Mouse (Mus musculus): ENCODE results near the gene Gm47955. TPM values are rescaled to one million over a fixed set of nuclear protein-coding genes. Genes with fewer than 3 reads are reported as not detected.
"Not testable (repeated sequence)": the region's sequence is repeated elsewhere in the genome, so short reads cannot be mapped to it uniquely, and the experiment has no call there.

The Gm47955 gene
- total RNA-seq (2022): not detected

DNA sequence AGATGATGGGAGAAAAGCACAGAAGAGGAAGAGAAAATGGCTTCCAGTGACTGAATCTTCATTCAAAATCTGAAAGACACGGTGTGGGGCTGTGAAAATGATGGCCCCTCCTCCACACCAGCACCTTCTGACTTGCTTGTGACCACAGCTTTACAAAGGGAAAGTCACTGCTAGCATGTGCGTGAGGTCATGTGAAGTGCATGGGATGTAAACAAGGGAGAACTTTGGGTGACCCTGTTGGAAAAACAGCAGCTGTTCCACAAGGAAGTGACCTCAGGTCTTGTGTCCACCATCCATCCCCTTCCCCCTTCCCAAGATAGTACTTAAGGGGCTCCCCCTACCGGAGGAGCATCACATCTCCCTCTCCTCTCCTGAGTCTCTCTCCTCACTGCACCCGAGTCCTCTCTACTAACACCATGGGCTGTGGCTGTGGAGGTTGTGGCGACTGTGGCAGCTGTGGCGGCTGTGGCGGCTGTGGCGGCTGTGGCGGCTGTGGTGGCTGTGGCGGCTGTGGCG is at the start of gene Gm47955:
Gm47955 (plus strand) TSS at position 417 of the 516 bp plus-strand sequence.
- no peak for DNase-seq (ENCODE audit: low spot score in 2 of 2)

DNA sequence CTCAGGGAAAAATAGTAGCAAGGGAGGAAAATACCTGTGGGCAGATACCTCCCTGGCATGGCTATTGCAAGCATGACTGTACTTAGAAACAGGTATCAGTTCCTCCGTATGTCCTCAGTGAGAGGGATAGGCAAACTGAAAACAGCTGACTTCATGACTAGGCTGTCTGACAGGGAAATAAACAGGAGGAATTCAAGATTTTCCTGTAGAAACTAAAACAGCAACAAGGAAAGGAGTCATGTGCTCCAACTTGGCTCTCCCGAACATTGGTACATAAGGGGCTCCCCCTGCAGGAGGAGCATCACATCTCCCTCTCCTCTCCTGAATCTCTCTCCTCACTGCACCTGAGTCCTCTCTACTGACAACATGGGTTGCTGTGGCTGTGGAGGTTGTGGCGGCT is 47.1 kb upstream of the Gm47955 start, which contains the start of gene A030005L19Rik:
A030005L19Rik (plus strand) TSS at position 301 of the 400 bp plus-strand sequence.
- no peak for DNase-seq (ENCODE audit: low spot score in 2 of 2)

DNA sequence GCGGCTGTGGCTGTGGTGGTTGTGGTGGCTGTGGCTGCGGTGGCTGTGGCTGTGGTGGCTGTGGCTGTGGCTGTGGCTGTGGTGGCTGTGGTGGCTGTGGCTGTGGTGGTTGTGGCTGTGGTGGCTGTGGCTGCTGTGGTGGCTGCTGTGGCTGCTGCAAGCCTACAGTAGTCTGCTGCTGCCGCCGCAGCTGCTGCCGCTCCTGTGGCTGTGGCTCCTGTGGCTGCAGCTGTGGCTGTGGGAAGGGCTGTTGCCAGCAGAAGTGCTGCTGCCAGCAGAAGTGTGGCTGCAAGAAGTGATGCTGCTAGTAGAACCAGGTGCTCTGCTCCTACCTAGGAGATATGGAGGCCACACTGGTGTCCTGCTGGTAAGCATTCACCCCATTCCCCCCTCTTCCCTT is 46.7 kb upstream of the Gm47955 start:
- DNase-seq (ENCODE audit: low spot score in 2 of 2): not testable (repeated sequence)

DNA sequence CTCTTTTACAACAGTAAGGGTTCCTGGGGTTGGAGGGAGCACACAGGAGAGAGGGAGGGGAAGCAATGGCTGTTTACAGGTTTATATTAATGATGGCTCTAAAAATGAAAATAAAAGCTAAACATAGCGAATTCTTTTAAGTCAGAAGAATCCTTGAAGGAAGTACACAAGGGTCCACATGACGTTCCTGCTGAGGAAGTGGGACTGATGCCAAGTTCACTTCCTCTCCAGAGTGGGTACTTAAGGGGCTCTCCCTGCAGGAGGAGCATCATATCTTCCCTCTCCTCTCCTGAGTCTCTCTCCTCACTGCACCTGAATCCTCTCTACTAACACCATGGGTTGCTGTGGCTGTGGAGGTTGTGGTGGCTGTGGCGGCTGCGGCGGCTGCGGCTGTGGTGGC is 35.4 kb upstream of the Gm47955 start, which contains the start of gene A030014E15Rik:
A030014E15Rik (plus strand) TSS at position 268 of the 400 bp plus-strand sequence.
- no peak for DNase-seq (ENCODE audit: low spot score in 2 of 2)

DNA sequence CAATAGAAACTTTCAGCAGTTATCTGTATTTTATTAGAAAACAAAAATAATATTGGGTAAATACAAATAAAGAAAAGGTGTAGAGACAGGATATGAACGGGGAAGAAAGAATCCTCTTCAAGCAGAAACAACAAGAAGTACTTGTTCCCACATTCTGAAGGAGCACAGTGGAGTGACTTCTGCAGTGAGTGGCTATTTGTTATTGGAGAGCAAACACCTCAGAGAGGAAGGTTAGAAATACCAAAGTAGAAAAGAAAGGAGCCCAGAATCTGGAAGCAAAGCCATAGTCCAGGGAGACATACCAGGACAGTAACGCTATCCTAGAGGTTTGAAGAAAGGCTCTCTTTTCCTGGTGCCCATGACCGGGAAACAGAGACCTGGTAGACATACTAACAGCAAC is 29.5 kb upstream of the Gm47955 start:
- DNase-seq (ENCODE audit: low spot score in 2 of 2): not testable (repeated sequence)

DNA sequence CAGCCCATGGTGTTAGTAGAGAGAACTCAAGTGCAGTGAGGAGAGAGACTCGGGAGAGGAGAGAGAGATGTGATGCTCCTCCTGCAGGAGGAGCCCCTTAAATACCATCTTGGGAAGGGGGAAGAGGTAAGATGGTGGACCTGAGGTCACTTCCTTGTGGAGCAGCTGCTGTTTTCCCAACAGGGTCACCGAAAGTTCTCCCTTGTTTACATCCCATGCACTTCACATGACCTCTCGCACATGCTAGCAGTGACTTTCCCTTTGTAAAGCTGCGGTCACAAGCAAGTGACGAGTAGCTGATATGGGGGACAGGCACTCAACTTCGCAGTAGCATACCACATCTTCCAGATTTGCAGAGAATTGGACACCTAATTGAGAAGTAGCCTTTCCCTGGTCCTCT is 28.8 kb upstream of the Gm47955 start, which contains the start of gene Gm6217:
Gm6217 (minus strand) TSS at position 74 of the 400 bp plus-strand sequence.
- not testable (repeated sequence) for DNase-seq (ENCODE audit: low spot score in 2 of 2)

DNA sequence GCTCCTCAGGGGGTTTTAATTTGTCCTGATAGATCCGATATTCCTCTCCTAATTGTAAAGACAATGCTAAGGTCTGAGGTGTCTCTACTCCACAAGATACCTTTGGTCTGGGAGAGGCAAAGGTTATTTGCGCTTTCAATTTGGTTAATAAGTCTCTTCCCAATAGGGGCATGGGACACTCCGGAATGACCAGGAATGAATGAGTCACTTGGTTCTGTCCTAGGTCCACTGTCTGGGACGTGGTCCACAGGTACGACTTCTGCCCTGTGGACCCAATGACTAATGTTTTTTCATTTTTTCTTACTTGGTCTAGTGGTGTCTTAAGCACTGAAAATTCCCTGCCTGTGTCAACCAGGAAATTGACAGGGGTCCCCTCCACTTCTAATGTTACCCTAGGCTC is 21.4 kb upstream of the Gm47955 start:
- DNase-seq (ENCODE audit: low spot score in 2 of 2): no peak

DNA sequence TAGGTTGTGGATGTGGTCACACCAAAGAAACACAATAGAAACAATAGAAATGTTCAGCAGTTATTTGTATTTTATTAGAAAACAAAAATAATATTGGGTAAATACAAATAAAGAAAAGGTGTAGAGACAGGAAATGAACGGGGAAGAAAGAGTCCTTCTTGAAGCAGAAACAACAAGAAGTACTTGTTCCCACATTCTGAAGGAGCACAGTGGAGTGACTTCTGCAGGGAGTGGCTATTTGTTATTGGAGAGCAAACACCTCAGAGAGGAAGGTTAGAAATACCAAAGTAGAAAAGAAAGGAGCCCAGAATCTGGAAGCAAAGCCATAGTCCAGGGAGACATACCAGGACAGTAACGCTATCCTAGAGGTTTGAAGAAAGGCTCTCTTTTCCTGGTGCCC is 17.6 kb upstream of the Gm47955 start:
- not testable (repeated sequence) for DNase-seq (ENCODE audit: low spot score in 2 of 2)

DNA sequence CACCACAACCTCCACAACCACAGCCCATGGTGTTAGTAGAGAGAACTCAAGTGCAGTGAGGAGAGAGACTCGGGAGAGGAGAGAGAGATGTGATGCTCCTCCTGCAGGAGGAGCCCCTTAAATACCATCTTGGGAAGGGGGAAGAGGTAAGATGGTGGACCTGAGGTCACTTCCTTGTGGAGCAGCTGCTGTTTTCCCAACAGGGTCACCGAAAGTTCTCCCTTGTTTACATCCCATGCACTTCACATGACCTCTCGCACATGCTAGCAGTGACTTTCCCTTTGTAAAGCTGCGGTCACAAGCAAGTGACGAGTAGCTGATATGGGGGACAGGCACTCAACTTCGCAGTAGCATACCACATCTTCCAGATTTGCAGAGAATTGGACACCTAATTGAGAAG is 16.8 kb upstream of the Gm47955 start, which contains the start of gene A030003K21Rik:
A030003K21Rik (minus strand) TSS at position 94 of the 400 bp plus-strand sequence.
- DNase-seq (ENCODE audit: low spot score in 2 of 2): not testable (repeated sequence)

DNA sequence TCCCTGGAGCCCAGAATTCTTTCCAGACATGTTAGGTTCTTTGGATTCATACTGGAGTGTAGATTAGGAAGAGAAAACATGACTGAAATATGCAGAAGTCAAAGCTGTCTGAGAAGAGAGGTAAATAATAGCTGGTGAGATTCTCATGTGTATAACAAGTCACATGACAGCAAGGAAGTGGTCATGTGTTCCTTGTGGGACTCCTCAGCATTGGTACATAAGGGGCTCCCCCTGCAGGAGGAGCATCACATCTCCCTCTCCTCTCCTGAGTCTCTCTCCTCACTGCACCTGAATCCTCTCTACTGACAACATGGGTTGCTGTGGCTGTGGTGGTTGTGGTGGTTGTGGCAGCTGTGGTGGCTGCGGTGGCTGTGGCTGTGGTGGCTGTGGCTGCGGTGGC is 14.1 kb upstream of the Gm47955 start:
- not testable (repeated sequence) for DNase-seq (ENCODE audit: low spot score in 2 of 2)

DNA sequence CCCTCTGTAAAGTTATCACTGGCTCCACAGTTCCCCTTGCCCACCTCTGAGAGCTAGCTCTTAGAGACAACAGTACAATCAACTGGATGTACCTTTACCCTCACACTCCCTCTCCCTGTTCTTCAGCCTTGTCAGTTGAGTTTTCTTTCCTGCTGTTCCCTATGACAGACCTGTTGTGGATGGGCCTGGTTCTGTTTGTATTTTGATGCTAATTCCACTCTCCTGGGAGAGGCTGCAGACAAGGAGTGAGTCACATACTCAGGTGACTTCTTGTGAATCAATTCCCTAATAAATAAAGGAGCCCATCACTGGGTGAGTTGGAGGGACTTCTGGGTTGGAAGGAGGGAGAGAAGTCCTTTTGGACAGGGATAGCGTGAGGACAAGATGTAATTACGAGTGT is 11.5 kb upstream of the Gm47955 start:
- no peak for DNase-seq (ENCODE audit: low spot score in 2 of 2)

DNA sequence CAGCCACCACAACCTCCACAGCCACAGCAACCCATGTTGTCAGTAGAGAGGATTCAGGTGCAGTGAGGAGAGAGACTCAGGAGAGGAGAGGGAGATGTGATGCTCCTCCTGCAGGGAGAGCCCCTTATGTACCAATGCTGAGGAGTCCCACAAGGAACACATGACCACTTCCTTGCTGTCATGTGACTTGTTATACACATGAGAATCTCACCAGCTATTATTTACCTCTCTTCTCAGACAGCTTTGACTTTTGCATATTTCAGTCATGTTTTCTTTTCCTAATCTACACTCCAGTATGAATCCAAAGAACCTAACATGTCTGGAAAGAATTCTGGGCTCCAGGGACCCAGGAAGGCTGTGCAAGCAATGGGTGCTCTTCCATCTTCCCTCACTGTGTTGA is 4.2 kb upstream of the Gm47955 start, which contains the start of gene Gm7544:
Gm7544 (minus strand) TSS at position 101 of the 400 bp plus-strand sequence.
- not testable (repeated sequence) for DNase-seq (ENCODE audit: low spot score in 2 of 2)

DNA sequence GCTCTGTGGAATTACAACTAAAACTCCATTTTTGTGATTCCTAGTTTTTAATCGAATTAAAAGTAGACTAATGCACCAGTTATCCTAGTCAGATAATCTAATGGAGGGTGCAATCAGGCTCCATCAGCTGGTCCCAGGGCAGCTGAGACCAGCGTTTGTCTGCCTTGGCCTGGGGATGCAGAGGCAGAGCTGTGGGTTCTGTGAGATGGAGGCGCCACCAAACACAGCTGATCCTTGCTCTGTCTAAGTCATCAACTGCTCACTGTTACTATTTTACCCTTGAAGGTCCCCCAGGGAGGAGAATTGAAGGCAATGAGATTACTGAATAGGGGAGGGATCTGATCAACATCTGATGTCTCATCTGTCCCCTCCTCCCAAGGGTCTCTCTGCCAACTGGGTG is 6.3 kb downstream of the Gm47955 start:
- DNase-seq (ENCODE audit: low spot score in 2 of 2): no peak

DNA sequence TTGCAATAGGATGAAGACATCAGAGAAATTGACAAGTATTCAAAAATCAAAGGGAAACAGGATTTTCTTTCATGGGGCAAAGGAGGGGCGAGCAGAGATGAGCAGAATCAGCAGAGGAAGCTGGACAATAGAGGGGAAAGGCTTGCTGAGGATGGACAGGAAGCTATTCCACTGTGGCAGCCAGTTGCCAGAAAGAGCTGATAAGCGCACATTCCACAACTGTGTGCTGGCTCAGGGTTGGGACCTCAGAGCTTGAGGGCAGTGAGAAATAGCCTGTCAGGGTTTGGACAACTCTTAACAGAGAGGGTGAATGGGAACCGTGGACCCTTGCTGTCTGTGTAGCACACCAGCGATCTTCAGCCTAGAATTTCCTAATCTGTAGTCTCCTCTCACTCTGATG is 12.0 kb downstream of the Gm47955 start:
- DNase-seq (ENCODE audit: low spot score in 2 of 2): no peak

DNA sequence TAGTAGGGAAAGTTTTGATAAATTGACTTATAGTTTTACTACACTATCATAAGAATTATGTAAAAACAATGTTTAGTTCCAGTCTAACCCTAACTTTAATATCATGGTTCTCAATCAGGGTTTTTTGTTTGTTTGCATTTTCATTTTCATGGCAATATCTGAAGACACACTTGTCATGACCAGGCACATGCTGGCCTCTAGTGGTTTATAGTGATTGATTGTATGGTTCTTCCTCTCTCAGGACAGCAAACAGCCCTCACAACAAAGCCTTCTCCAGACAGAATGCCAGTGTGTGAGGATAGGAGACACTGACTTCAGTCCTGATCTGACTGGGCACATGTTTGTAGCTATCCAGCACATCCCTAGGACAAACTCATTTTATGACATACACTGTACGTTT is 13.2 kb downstream of the Gm47955 start:
- DNase-seq (ENCODE audit: low spot score in 2 of 2): no peak

DNA sequence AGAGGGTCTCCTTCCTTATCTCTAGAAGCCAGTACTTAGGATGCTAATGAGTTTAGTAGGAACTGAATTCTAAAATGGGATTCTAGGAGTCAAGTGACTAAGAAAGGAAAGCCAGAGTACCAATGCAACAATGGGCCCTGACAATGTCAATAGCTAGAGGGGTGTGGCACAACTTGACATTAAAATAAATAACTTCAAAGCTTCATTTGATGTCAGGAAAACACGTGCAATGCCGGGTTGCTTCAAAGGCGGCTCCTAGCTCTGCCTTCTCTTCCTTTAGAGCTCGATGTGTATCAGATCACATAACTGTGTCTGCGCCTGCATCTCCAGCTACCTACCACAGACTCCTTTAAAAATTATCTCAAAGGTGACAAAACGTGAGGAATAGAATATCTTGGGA is 13.8 kb downstream of the Gm47955 start:
- no peak for DNase-seq (ENCODE audit: low spot score in 2 of 2)

DNA sequence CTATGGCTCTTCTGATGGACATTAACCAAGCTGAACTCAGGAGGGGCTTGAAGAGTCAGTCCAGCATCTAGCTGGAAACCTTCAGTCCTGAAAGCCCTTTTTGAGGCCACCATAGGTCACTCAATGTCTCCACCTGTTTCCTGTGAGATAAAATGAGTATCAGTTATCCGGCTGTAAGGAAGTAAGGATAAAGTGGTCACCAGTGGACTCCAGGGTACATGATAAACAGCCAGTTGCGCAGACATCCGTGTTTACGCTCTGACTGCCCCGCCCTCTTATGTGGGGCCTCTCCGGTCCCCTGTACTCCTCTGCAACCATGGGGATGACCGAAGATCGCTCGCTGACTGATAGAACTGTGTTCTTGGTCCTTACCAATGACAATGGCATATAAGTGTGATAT is 14.3 kb downstream of the Gm47955 start:
- no peak for DNase-seq (ENCODE audit: low spot score in 2 of 2)

DNA sequence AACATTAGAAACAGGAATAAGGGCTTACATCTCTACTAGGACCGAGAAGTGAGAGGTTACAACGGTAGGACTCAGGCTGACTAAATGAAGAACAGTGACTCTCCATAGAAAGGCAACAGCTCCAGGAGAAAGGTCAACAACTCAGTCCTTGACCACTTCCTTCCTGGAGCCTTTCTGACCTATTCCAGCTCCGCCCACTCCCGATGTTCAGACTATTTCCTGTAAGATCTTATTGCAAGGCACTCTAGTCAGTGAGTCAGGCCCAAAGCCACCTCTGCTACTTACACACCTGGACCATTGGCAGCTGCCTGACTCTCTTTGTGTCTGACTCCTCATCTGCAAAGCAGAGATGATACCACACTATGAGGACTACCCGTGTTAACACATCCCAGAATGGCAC is 15.7 kb downstream of the Gm47955 start:
- no peak for DNase-seq (ENCODE audit: low spot score in 2 of 2)

DNA sequence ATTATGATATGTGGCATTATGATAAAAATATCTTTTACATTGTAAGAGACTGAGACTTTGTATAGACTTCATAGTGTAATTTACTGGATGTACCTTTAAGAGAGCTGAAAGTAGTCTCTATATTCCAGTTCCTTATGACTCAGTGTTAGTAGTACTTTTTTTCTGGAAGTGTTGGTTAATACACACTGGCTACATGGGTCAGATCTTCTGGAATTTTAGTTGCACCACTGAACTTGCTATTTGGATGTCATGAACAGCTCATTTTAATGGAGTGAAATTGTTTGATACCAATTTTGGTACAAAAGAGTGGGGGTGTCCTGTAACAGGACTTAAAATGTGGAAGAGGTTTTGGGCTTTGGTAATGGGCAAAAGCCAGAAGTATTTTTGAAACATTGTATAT is 17.8 kb downstream of the Gm47955 start:
- DNase-seq (ENCODE audit: low spot score in 2 of 2): no peak

DNA sequence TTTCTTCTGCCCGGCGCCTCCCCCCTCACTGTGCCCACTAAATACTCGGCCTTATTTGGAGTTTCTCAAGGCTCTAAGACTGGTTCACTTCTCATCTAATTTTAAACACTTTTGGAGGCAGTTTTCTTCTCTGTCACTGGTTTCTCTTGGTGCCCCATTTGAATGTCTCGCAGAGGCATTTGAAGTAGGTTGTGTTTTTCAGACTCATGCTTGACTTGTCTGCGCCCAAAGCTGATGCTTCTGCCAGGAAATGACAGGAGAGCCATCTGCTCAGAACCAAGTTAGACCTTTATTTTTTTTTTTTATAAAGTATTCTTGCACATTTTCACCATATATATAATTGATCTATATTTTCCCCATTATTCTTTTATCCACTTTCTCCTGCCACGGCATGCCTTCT is 26.7 kb downstream of the Gm47955 start:
- no peak for DNase-seq (ENCODE audit: low spot score in 2 of 2)

DNA sequence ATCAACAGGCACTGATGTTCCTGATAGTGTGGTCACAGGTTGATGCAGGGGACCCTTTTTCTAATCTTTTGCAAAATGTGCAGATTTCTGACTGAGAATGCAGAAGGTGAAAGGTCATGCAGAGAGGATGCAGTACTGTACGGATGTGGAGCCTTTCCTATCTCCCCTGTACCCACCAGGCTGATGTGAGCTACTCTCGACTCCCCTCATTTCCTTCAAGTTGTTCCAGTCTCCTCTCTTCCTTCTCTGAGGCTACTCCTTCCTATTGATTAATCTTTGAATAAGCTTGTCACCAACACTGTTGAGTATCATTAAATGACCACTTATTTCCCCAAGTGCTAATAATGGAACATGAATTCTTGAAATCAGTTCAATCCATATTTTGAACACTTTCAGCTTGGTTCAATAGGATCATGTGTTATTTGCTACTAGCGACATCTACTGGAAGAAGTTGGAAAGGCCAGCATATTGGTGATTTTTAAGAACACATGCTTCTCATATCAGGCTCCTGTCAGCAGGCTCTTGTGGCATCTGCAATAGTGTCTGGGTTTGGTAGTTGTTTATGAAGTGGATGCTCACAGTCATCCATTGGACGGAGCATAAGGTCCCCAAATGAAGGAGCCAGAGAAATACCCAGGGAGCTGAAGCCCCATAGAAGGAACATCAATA is 27.6 kb downstream of the Gm47955 start:
- DNase-seq (ENCODE audit: low spot score in 2 of 2): peak; percentile 11 to 42

DNA sequence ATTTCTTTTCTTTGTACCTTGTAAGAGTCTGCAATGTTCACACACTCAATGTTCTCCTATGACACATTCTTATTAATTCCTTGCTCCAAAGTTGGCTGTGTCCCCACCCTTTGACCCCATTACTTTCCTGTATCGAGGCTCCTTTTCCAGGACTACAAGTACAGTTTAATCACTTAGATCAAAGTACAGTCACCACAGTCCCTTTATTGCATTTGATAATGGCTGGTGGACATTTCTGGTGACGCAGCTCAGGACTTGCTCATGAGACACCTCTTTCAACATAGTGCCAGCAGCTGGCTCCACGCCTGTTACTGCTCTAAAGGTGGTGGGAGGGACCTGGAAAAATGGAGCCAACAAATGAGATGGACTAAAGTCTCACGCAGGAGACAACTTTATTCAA is 31.0 kb downstream of the Gm47955 start:
- DNase-seq (ENCODE audit: low spot score in 2 of 2): no peak

DNA sequence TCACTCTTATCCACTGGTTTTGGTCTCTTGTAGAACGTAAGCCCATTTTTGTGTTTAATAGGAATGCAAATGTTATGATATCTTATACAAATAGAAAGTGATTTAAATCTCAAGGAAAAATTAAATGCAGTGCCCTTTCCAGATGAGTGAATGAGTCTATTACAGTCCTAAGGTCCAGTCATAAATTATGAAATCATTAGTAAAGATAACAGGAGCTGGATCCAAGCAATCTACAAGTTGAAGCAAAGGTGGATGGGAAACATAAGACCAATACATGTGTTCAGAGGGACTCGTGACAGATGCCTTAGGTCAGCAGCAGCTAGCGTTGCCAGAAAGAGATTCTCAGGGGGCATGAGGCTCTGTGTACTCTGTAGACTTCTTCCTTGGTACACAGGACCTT is 31.5 kb downstream of the Gm47955 start:
- no peak for DNase-seq (ENCODE audit: low spot score in 2 of 2)

Data from layer of hippocampus, adult 8-10 months (tissue).